Mouse (Mus musculus) forebrain, embryonic 16.5 days (tissue): ENCODE results near the gene Rims3. TPM values are rescaled to one million over a fixed set of nuclear protein-coding genes. Genes with fewer than 3 reads are reported as not detected.
A peak's percentile ranks its signal among the peaks of the same experiment; 100 is the strongest.

Source experiments
- ATAC-seq: fragments of 200-750 bp; cut with Nextera tagmentation; 2 replicates; pipeline ENCODE4 v1.8.0; 2017; ENCODE audit warnings: mild to moderate bottlenecking, moderate library complexity
- H3K27ac ChIP-seq: fragments of 300-500 bp; sonication (generic); 2 replicates; pipeline ENCODE4 v1.5.1; 2014; ENCODE audit warnings: low read length, control low read depth
- H3K27me3 ChIP-seq: fragments of 300-500 bp; sonication (generic); replicated peaks from 2 replicates; pipeline ENCODE4 v1.6.1; 2014; ENCODE audit warnings: low read length; ENCODE audit not compliant: control insufficient read depth, insufficient read depth
- H3K36me3 ChIP-seq: fragments of 300-500 bp; sonication (generic); 2 replicates; pipeline ENCODE4 v1.6.1; 2014; ENCODE audit not compliant: control insufficient read depth, insufficient read depth
- H3K4me1 ChIP-seq: fragments of 300-500 bp; sonication (generic); replicated peaks from 2 replicates; pipeline ENCODE4 v1.6.1; 2014; ENCODE audit warnings: low read length; ENCODE audit not compliant: control insufficient read depth, insufficient read depth
- H3K4me2 ChIP-seq: fragments of 300-500 bp; sonication (generic); 2 replicates; pipeline ENCODE4 v1.6.1; 2014; ENCODE audit warnings: mild to moderate bottlenecking, low read length, control low read depth
- H3K4me3 ChIP-seq: fragments of 300-500 bp; sonication (generic); replicated peaks from 2 replicates; pipeline ENCODE4 v1.5.1; 2014; ENCODE audit warnings: mild to moderate bottlenecking, low read length, control low read depth
- H3K9ac ChIP-seq: fragments of 300-500 bp; sonication (generic); replicated peaks from 2 replicates; pipeline ENCODE4 v1.6.1; 2014; ENCODE audit warnings: low read depth, low read length, control low read depth
- H3K9me3 ChIP-seq: fragments of 300-500 bp; sonication (generic); 2 replicates; pipeline ENCODE4 v1.6.1; 2016; ENCODE audit warnings: low read length; ENCODE audit not compliant: control insufficient read depth
- WGBS: fragments of 180-500 bp; shearing (Covaris S2); extraction: QIAGEN DNeasy Blood & Tissue Kit; methylation state at CpG from one replicate; pipeline ENCODE4 v1.1.7; 2014; 5-methylcytosine and 5-hydroxymethylcytosine counted together
- polyA plus RNA-seq: library from polyadenylated mRNA; unstranded; fragments of >200 nt; fragmentation: Nextera tagmentation; extraction: Ambion mirVana; gene quantifications from 2 replicates; pipeline ENCODE4 v1.2.1, GENCODE M21; 2015

Rims3 gene
- polyA plus RNA-seq, 1 experiment from 2014 or later, result 14.1 TPM

- ATAC-seq, result no peak
- Histone ChIP-seq H3K9ac (no peak overlapping the region), H3K27me3 (no peaks in the 10 kb centered on the region), H3K36me3 (no peaks in the 10 kb centered on the region), H3K4me3 (no peak overlapping the region), H3K27ac (no peak overlapping the region), H3K4me1 (peaks cover 25% of the 10 kb centered on the region), H3K4me2 (no peak overlapping the region), H3K9me3 (no peaks in the 10 kb centered on the region)
- WGBS, result 98% methylated on average over 2 of the region's 2 CpGs
Observed at GRCm38 (mm10) chr4:120819871-120820270, 34.7 kb upstream of the Rims3 start.

GRCm38 (mm10) chr4:120822191-120822911, 32.3 kb upstream of the Rims3 start:
- Histone ChIP-seq H3K27ac (no peak overlapping the region), H3K9ac (no peak overlapping the region), H3K27me3 (no peaks in the 10 kb centered on the region), H3K9me3 (no peaks in the 10 kb centered on the region), H3K4me3 (no peak overlapping the region), H3K4me2 (no peak overlapping the region), H3K4me1 (peaks cover 17% of the 10 kb centered on the region), H3K36me3 (no peaks in the 10 kb centered on the region)
- WGBS, result 85% methylated on average over 2 of the region's 2 CpGs
- no peak for ATAC-seq

- H3K36me3 ChIP-seq, result no peaks in the 10 kb centered on the region
Observed at GRCm38 (mm10) chr4:120825100-120825553, 29.5 kb upstream of the Rims3 start.

GRCm38 (mm10) chr4:120825577-120826326, 28.9 kb upstream of the Rims3 start:
- peak overlapping the region; percentile 100 for H3K27ac ChIP-seq
- peak; percentile 97 for ATAC-seq
- peak overlapping the region; percentile 87 for H3K4me3 ChIP-seq
- under 1% methylated on average over 46 of the region's 55 CpGs for WGBS
- H3K27me3 ChIP-seq, result no peaks in the 10 kb centered on the region
- H3K9ac ChIP-seq, result peak overlapping the region; percentile 100
- H3K36me3 ChIP-seq, result no peaks in the 10 kb centered on the region
- peak overlapping the region; percentile 58 for H3K4me2 ChIP-seq
- peaks cover 15% of the 10 kb centered on the region for H3K4me1 ChIP-seq
- H3K9me3 ChIP-seq, result no peaks in the 10 kb centered on the region

More at GRCm38 (mm10) chr4:120825100-120825553, 29.5 kb upstream of the Rims3 start:
- 0% methylated on average over 47 of the region's 53 CpGs for WGBS
- peak; percentile 95 for ATAC-seq
- H3K9ac ChIP-seq, result peak overlapping the region; percentile 100
- H3K27me3 ChIP-seq, result no peaks in the 10 kb centered on the region
- H3K4me2 ChIP-seq, result peak overlapping the region; percentile 57
- H3K4me3 ChIP-seq, result peak overlapping the region; percentile 87
- H3K9me3 ChIP-seq, result no peaks in the 10 kb centered on the region
- peak overlapping the region; percentile 100 for H3K27ac ChIP-seq
- peaks cover 15% of the 10 kb centered on the region for H3K4me1 ChIP-seq

- Histone ChIP-seq H3K9ac (no peak overlapping the region), H3K36me3 (no peaks in the 10 kb centered on the region), H3K4me2 (no peak overlapping the region), H3K4me3 (no peak overlapping the region), H3K9me3 (no peaks in the 10 kb centered on the region), H3K27ac (no peak overlapping the region), H3K4me1 (peaks cover 15% of the 10 kb centered on the region), H3K27me3 (no peaks in the 10 kb centered on the region)
- 91% methylated on average over 6 of the region's 6 CpGs for WGBS
- no peak for ATAC-seq
Observed at GRCm38 (mm10) chr4:120826418-120826817, 28.2 kb upstream of the Rims3 start.

- Histone ChIP-seq H3K4me1 (no peaks in the 10 kb centered on the region), H3K27ac (no peak overlapping the region), H3K9ac (no peak overlapping the region), H3K27me3 (no peaks in the 10 kb centered on the region), H3K9me3 (no peaks in the 10 kb centered on the region), H3K4me2 (no peak overlapping the region), H3K36me3 (no peaks in the 10 kb centered on the region), H3K4me3 (no peak overlapping the region)
- WGBS, result 81% methylated on average over 5 of the region's 5 CpGs
- no peak for ATAC-seq
Observed at GRCm38 (mm10) chr4:120830767-120831166, 23.8 kb upstream of the Rims3 start.

GRCm38 (mm10) chr4:120831472-120831871, 23.1 kb upstream of the Rims3 start, which contains the start of gene Nfyc:
Nfyc (minus strand) TSS chr4:120831572.
- H3K4me3 ChIP-seq, result no peak within 1 kb of the TSS
- 91% methylated on average over 4 of the region's 4 CpGs for WGBS

GRCm38 (mm10) chr4:120841342-120841741, 13.3 kb upstream of the Rims3 start:
- Histone ChIP-seq H3K4me2 (no peak overlapping the region), H3K4me3 (no peak overlapping the region), H3K27me3 (no peaks in the 10 kb centered on the region), H3K9me3 (no peaks in the 10 kb centered on the region), H3K36me3 (no peaks in the 10 kb centered on the region), H3K9ac (no peak overlapping the region), H3K4me1 (no peaks in the 10 kb centered on the region), H3K27ac (no peak overlapping the region)
- no peak for ATAC-seq
- WGBS, result 89% methylated on average over 3 of the region's 3 CpGs

More at GRCm38 (mm10) chr4:120831472-120831871, 23.1 kb upstream of the Rims3 start, which contains the start of gene Nfyc:
- no peak within 1 kb of the TSS for H3K9ac ChIP-seq
- no peaks in the 10 kb centered on the region for H3K4me1 ChIP-seq
- H3K27me3 ChIP-seq, result no peaks in the 10 kb centered on the region
- H3K36me3 ChIP-seq, result no peaks in the 10 kb centered on the region
- no peaks in the 10 kb centered on the region for H3K9me3 ChIP-seq
- ATAC-seq, result no peak
- no peak within 1 kb of the TSS for H3K4me2 ChIP-seq
- no peak within 1 kb of the TSS for H3K27ac ChIP-seq

- Histone ChIP-seq H3K9me3 (no peaks in the 10 kb centered on the region), H3K9ac (no peak overlapping the region), H3K27ac (no peak overlapping the region), H3K27me3 (no peaks in the 10 kb centered on the region), H3K4me3 (no peak overlapping the region), H3K4me1 (no peaks in the 10 kb centered on the region; the same call in 1 of the 2 replicates), H3K36me3 (no peaks in the 10 kb centered on the region), H3K4me2 (no peak overlapping the region)
- ATAC-seq, result no peak
- WGBS, result 66% methylated on average over 7 of the region's 7 CpGs
Observed at GRCm38 (mm10) chr4:120844423-120845082, 10.1 kb upstream of the Rims3 start.
